Mouse (Mus musculus) stomach, adult 2 months (tissue): Measurements from ENCODE around the gene Wdr46. TPM values are rescaled to one million over a fixed set of nuclear protein-coding genes. Genes with fewer than 3 reads are reported as not detected.

ENCODE experiments used
- polyA plus RNA-seq: library from polyadenylated mRNA; depleted of rRNA; stranded (reverse); fragments of >200 nt; gene quantifications from 2 replicates; pipeline ENCODE4 v1.2.3, GENCODE M21; 2012; rRNA removed

Gene Wdr46
- 8.8 and 11.1 TPM in 2 replicates for polyA plus RNA-seq

GRCm38 (mm10) chr17:33940206-33940805 is at the start of gene Wdr46, which contains the start of gene Pfdn6:
Wdr46 (plus strand) TSS chr17:33940660.
Pfdn6 (minus strand) TSS chr17:33940343.

GRCm38 (mm10) chr17:33904835-33905234 is 35.6 kb upstream of the Wdr46 start, which contains the start of gene Platr17:
Platr17 (plus strand) TSS chr17:33905135.

GRCm38 (mm10) chr17:33909077-33909868 is 31.2 kb upstream of the Wdr46 start, which contains the start of gene Daxx:
Daxx (plus strand) TSS chr17:33909414.

DNA sequence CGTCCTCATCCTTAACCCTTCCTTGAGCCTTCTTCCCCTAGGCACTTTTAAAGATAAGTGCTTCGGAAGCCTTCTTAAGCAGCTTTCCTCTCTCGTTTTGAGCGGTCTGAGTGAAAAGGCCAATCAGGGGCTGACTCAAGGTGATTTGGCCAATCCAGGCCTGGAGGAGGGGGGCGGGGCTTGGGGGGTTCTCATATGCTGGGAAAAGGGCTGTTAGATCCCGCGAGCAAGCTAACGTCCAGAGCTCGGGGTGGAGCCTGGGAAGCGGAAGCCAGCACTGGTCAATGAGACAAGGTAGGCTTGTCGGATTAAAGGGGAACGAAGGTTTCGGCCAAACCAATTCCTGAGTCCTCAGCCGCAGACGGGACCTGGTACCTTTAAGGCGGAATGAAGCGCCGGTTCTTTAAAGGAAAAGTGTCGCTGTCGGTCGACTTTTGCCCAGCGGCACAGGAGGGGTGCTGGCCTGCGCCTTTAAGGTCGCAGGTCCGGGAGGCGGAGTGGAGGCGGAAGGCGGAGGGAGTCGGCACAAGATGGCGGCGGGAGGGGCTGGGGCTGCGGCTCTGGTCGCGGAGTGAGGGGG is 24.7 kb upstream of the Wdr46 start, which contains the start of the genes Tapbp and Zbtb22:
TSS of gene Tapbp (plus strand) at position 229 of the 580 bp plus-strand sequence.
TSS of gene Zbtb22 (plus strand) at position 234 of the 580 bp plus-strand sequence.

DNA sequence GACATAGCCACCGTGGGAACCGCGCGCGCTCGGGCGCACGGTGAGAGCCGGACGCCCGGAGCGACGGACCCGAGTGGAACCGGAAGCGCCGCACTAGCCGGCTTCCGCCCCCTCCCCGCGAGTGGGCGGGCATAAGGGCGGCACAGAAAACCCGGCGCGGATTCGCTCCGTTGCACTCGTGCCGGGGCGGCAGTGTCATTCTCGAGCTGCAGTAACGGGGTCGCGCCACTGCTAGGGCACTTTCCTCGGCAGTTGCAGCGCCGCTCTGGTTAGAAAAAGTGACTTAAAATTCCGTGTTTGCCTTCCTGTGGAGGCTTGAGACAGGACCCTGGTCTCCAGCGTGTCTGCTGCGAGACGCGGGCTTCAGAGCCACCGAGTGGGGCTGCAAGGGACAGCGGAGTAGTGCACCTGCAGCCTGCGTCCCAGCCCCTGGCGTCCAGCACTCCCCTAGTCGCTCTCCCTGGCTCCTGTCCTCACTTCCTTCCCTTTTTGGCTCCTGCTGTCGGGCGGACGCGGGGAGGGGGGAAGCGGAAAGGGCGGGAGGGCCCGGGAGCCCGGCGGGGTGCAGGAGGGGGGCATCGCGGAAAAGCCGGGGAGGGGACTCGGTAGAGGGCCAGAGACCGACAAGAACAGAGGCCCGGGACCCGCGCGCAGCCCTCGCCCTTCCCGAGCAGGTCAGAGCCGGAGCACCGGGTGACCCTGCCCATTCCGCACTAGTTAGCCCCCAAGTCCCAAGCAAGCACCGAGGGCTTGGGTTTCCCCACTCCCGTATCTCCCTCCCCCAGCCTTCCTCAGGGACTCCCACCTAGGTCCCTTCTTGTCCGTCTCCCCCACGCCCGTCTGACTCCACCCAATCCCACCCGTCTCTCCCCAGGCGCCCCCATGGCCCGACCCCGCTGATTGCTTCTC is 10.8 kb upstream of the Wdr46 start, which contains the start of gene Rgl2:
TSS of gene Rgl2 (plus strand) at position 173 of the 909 bp plus-strand sequence.

GRCm38 (mm10) chr17:33951021-33951946 is 10.8 kb downstream of the Wdr46 start, which contains the start of gene B3galt4:
B3galt4 (minus strand) TSS chr17:33951488.

DNA sequence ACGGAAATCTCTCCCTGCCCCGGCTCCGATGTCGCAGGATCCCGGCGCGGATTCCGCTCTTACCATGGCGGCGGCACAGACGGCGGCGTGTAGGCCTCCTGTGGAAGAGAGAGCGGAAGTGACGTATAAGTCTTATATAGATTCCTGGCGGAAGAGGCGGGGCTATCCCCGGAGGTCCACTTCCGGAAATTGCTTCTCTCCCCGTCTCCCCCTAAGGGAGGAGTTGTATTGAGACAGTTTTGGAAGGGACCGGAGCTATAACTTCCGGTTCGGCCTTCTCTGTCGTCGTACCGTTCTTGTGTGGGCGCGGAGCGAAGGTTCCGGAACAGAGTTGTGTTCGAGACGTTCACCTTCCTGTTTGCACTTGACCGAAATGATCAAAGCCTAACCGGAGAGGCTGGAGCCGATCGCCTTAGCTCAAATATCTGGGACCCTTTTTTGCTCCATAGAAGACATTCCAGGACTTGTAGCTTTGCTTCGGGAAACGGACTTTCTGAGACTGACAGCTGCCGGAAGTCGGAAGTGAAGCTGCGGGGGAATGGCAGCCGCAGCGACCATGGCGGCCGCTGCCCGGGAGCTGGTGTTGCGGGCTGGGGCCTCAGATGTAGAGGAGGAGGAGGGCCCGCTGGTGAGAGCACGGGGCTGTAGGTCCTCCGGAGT is 15.2 kb downstream of the Wdr46 start, which contains the start of the genes Vps52 and Rps18:
TSS of gene Vps52 (plus strand) at position 258 of the 660 bp plus-strand sequence.
TSS of gene Rps18 (minus strand) at position 447 of the 660 bp plus-strand sequence.

Other genes with a start within 250 kb of the Wdr46 start
- 42.8 and 60.2 TPM in 2 replicates for gene March2, start 222.0 kb upstream of the Wdr46 start, polyA plus RNA-seq
- 166 and 168 TPM in 2 replicates for gene Rab11b, start 180.1 kb upstream of the Wdr46 start, polyA plus RNA-seq
- 9.7 and 11.8 TPM in 2 replicates for gene Angptl4, start 158.8 kb upstream of the Wdr46 start, polyA plus RNA-seq
- 19.7 and 19.8 TPM in 2 replicates for gene Kank3, start 130.1 kb upstream of the Wdr46 start, polyA plus RNA-seq
- gene Rps28, start 116.1 kb upstream of the Wdr46 start, polyA plus RNA-seq = 241 and 248 TPM in 2 replicates
- gene Ndufa7, start 116.1 kb upstream of the Wdr46 start, polyA plus RNA-seq = 233 and 376 TPM in 2 replicates
- gene Cd320, start 97.6 kb upstream of the Wdr46 start, polyA plus RNA-seq = 13.4 and 44.6 TPM in 2 replicates
- not detected in 2 replicates for gene Gm7029, start 66.8 kb upstream of the Wdr46 start, polyA plus RNA-seq
- gene Kifc1, start 50.0 kb upstream of the Wdr46 start, polyA plus RNA-seq = 2.8 and 3.9 TPM in 2 replicates
- gene Platr17, start 35.5 kb upstream of the Wdr46 start, polyA plus RNA-seq = 0.18 and 0.26 TPM in 2 replicates
- gene Daxx, start 31.2 kb upstream of the Wdr46 start, polyA plus RNA-seq = 25.6 and 26.2 TPM in 2 replicates
- 92.0 and 99.2 TPM in 2 replicates for gene Tapbp, start 24.8 kb upstream of the Wdr46 start, polyA plus RNA-seq
- 45.0 and 64.9 TPM in 2 replicates for gene Zbtb22, start 24.8 kb upstream of the Wdr46 start, polyA plus RNA-seq
- gene Rgl2, start 11.1 kb upstream of the Wdr46 start, polyA plus RNA-seq = 89.5 and 105 TPM in 2 replicates
- 5.2 and 6.8 TPM in 2 replicates for gene Pfdn6, start 317 bp upstream of the Wdr46 start, polyA plus RNA-seq
- gene B3galt4, start 10.8 kb downstream of the Wdr46 start, polyA plus RNA-seq = 16.9 and 20.2 TPM in 2 replicates
- 30.6 and 32.9 TPM in 2 replicates for gene Vps52, start 15.2 kb downstream of the Wdr46 start, polyA plus RNA-seq
- gene Rps18, start 15.3 kb downstream of the Wdr46 start, polyA plus RNA-seq = 111 and 142 TPM in 2 replicates
- 1,329 and 1,533 TPM in 2 replicates for gene H2-K1, start 59.7 kb downstream of the Wdr46 start, polyA plus RNA-seq
- 16.2 and 20.2 TPM in 2 replicates for gene Ring1, start 84.0 kb downstream of the Wdr46 start, polyA plus RNA-seq
- gene H2-Ke6, start 87.4 kb downstream of the Wdr46 start, polyA plus RNA-seq = 42.2 and 91.2 TPM in 2 replicates
- gene Slc39a7, start 91.0 kb downstream of the Wdr46 start, polyA plus RNA-seq = 101 and 145 TPM in 2 replicates
- 41.3 and 55.6 TPM in 2 replicates for gene Rxrb, start 91.2 kb downstream of the Wdr46 start, polyA plus RNA-seq
- 1.1 and 2.3 TPM in 2 replicates for gene Col11a2, start 98.8 kb downstream of the Wdr46 start, polyA plus RNA-seq
- gene H2-Oa, start 151.7 kb downstream of the Wdr46 start, polyA plus RNA-seq = 0.70 and 4.2 TPM in 2 replicates
- 11.1 and 18.4 TPM in 2 replicates for gene H2-DMa, start 178.9 kb downstream of the Wdr46 start, polyA plus RNA-seq
- 49.0 and 51.3 TPM in 2 replicates for gene Brd2, start 182.0 kb downstream of the Wdr46 start, polyA plus RNA-seq
- gene H2-DMb2, start 202.6 kb downstream of the Wdr46 start, polyA plus RNA-seq = 1.7 and 3.5 TPM in 2 replicates
- 15.8 and 34.6 TPM in 2 replicates for gene H2-DMb1, start 212.4 kb downstream of the Wdr46 start, polyA plus RNA-seq
- gene Tap1, start 246.9 kb downstream of the Wdr46 start, polyA plus RNA-seq = 9.8 and 12.1 TPM in 2 replicates
- 13.9 and 19.6 TPM in 2 replicates for gene Psmb9, start 247.1 kb downstream of the Wdr46 start, polyA plus RNA-seq